In the genomic region with DNA sequence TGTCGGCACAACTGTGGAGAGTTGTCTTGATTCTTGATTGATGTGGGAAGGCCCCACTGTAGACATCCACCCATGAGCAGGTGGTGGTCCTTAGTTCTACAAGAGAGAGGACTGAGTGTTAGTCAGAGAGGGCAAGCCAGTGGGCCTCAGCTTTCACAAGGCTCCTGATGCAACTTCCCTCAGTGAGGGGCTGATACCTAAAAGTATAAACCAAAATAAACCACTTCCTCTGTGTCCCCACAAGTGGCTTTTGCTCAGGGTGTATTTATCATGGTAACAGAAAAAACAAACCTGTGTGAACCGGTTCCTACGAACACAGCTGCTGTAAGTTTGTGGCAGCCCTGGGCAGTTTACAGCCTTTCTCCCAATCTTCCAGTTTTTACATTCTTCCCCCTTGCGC, we compare ENCODE assay signal across 1 mouse cellular context.
TF ChIP-seq lines count a peak whose summit lies in the region.

No protein-coding gene starts in this region.

TF ChIP-seq in MEL, 35 proteins besides CTCF, POLR2A, EP300 and RAD21:
- no peak for TF ChIP-seq SMC3 (IDR thresholded peaks at IDR 0.05; ENCODE audit: low read depth, low read length)
- peak; percentile 76 for TF ChIP-seq ETS1 (IDR thresholded peaks at IDR 0.05; ENCODE audit: low read depth, low read length)
- TF ChIP-seq ZMIZ1 (IDR thresholded peaks at IDR 0.05; ENCODE audit: low read depth, low read length): peak; percentile 66; the same call in 1 of the 2 replicates
- no peak for TF ChIP-seq MAFK (IDR thresholded peaks at IDR 0.05; ENCODE audit: borderline replicate concordance, low read depth, low read length)
- 0 out of 2 replicates have a peak, but pooled peaks have one; percentile 48 for TF ChIP-seq ELF1 (IDR thresholded peaks at IDR 0.05; ENCODE audit: low read depth, low read length)
- TF ChIP-seq ZC3H11A (IDR thresholded peaks at IDR 0.05; ENCODE audit: low read depth, low read length): no peak
- no peak for TF ChIP-seq MXI1 (IDR thresholded peaks at IDR 0.05; ENCODE audit: low read depth, low read length)
- TF ChIP-seq HCFC1 (IDR thresholded peaks at IDR 0.05; ENCODE audit: low read depth, low read length): peak; percentile 37; the same call in 1 of the 2 replicates
- TF ChIP-seq MYC (IDR thresholded peaks at IDR 0.05; ENCODE audit: low read depth, low read length): peak; percentile 79
- no peak for TF ChIP-seq GABPA (IDR thresholded peaks at IDR 0.05; ENCODE audit: low read depth, low read length)
- TF ChIP-seq BHLHE40 (IDR thresholded peaks at IDR 0.05; ENCODE audit: borderline replicate concordance, low read depth, low read length): no peak; the same call in 1 of the 2 replicates
- no peak for TF ChIP-seq POLR2AphosphoS2 (IDR thresholded peaks at IDR 0.05; ENCODE audit: low read length)
- no peak for TF ChIP-seq GATA1 (IDR thresholded peaks at IDR 0.05; ENCODE audit: low read depth, low read length)
- no peak; the same call in 1 of the 2 replicates for TF ChIP-seq KAT2A (conservative IDR thresholded peaks at IDR 0.05; ENCODE audit: low read depth, low read length)
- TF ChIP-seq JUND (IDR thresholded peaks at IDR 0.05; ENCODE audit: low read depth, low read length): no peak
- peak; percentile 81 for TF ChIP-seq SIN3A (IDR thresholded peaks at IDR 0.05; ENCODE audit: low read length)
- TF ChIP-seq MAX (IDR thresholded peaks at IDR 0.05; ENCODE audit: low read length): no peak; the same call in 1 of the 2 replicates
- peak; percentile 77 for TF ChIP-seq TBP (IDR thresholded peaks at IDR 0.05; ENCODE audit: low read depth, low read length)
- TF ChIP-seq TAL1 (IDR thresholded peaks at IDR 0.05; ENCODE audit: low read length): no peak
- TF ChIP-seq ZKSCAN1 (IDR thresholded peaks at IDR 0.05; ENCODE audit: low read depth, low read length): no peak
- TF ChIP-seq MAZ (IDR thresholded peaks at IDR 0.05; ENCODE audit: low read depth, low read length): peak; percentile 68; the same call in 1 of the 2 replicates
- TF ChIP-seq NELFE (IDR thresholded peaks at IDR 0.05; ENCODE audit: low read depth, low read length): peak; percentile 19; the same call in 1 of the 2 replicates
- TF ChIP-seq TCF12 (IDR thresholded peaks at IDR 0.05; ENCODE audit: low read depth, low read length): 0 out of 2 replicates have a peak, but pooled peaks have one; percentile 44
- TF ChIP-seq RCOR1 (IDR thresholded peaks at IDR 0.05; ENCODE audit: low read depth, low read length): peak; percentile 72; the same call in 1 of the 2 replicates
- no peak for TF ChIP-seq USF2 (IDR thresholded peaks at IDR 0.05; ENCODE audit: borderline replicate concordance in 1 of 2, insufficient read depth in 1 of 2, low read depth in 1 of 2, low read length in 2 of 2)
- peak; percentile 68 for TF ChIP-seq ZNF384 (IDR thresholded peaks at IDR 0.05; ENCODE audit: low read depth, low read length)
- no peak for TF ChIP-seq POLR2AphosphoS5 (IDR thresholded peaks at IDR 0.05; ENCODE audit: borderline replicate concordance, low read depth, low read length)
- no peak for TF ChIP-seq UBTF (IDR thresholded peaks at IDR 0.05; ENCODE audit: borderline replicate concordance, insufficient read depth, low read depth, low read length)
- TF ChIP-seq NRF1 (IDR thresholded peaks at IDR 0.05; ENCODE audit: insufficient read depth, low read depth, low read length, poor library complexity, severe bottlenecking): 0 out of 2 replicates have a peak, but pooled peaks have one; percentile 5
TF ChIP-seq in MEL: peak in this region for 13.
